In genomic region chr2:84618914-84619313, GRCm38 (mm10) we compare ENCODE assay signal across 11 mouse cellular contexts. TPM values are rescaled to one million over a fixed set of nuclear protein-coding genes. Genes with fewer than 3 reads are reported as not detected.
A peak's percentile ranks its signal among the peaks of the same experiment; 100 is the strongest.
DNase-seq lines count a peak whose midpoint lies in the region; ATAC-seq and TF ChIP-seq lines count a peak whose summit lies in the region.
"Had no signal": no experiment of that assay in that cellular context is flagged by ENCODE, and none has a peak within 500 bp of the region (broad histone marks: within the 10 kb centered on the region; RNA-seq: fewer than 3 reads in every experiment).

No protein-coding gene starts in this region.

- no peak overlapping the region for H3K9ac ChIP-seq in heart, embryonic 11.5 days (ENCODE audit: low read depth, low read length)
- 0 out of 2 replicates have a peak overlapping the region, but pooled peaks have one; percentile 4 for H3K9ac ChIP-seq in lung, postnatal 0 days (replicated peaks; ENCODE audit: low read depth)
- no peak overlapping the region for H3K9ac ChIP-seq in intestine, embryonic 14.5 days (ENCODE audit: low read length)
- H3K9ac ChIP-seq in stomach, embryonic 15.5 days = no peak overlapping the region

- H3K27ac ChIP-seq in heart, embryonic 11.5 days (ENCODE audit: low read depth, low read length) = peak overlapping the region; percentile 67
- H3K27ac ChIP-seq in lung, postnatal 0 days (ENCODE audit: low read length) = peak overlapping the region; percentile 64
- H3K27ac ChIP-seq in intestine, embryonic 14.5 days (ENCODE audit: low read depth) = peak overlapping the region; percentile 12; the same call in 1 of the 2 replicates
- peak overlapping the region; percentile 46 for H3K27ac ChIP-seq in stomach, embryonic 15.5 days
- no peak overlapping the region for H3K27ac ChIP-seq in cerebellum, adult 2 months (ENCODE audit: insufficient read depth, low read length)

- TF ChIP-seq CTCF in lung, postnatal 0 days (IDR thresholded peaks at IDR 0.05) = no peak
- no peak for TF ChIP-seq CTCF in cerebellum, adult 2 months (IDR thresholded peaks at IDR 0.05; ENCODE audit: borderline replicate concordance, insufficient read depth, low read depth, low read length)

- intact Hi-C loops in heart, postnatal 10 days (cut with DNase I) = loop anchor here (2.0 to 10.0 kb wide), 2 partner anchors 32 to 164 kb away; partner anchors contain the start of gene Ctnnd1

- no peaks in the 10 kb centered on the region for H3K9me3 ChIP-seq in heart, embryonic 11.5 days (replicated peaks; ENCODE audit: control insufficient read depth, low read length)
- H3K9me3 ChIP-seq in lung, postnatal 0 days (ENCODE audit: low read length) = no peaks in the 10 kb centered on the region
- H3K9me3 ChIP-seq in intestine, embryonic 14.5 days (ENCODE audit: control insufficient read depth, low read length) = no peaks in the 10 kb centered on the region
- H3K9me3 ChIP-seq in stomach, embryonic 15.5 days = no peaks in the 10 kb centered on the region

- DNase-seq in heart, postnatal 10 days = no peak
- no peak for DNase-seq in lung, postnatal 0 days (ENCODE audit: low spot score)
- no peak for DNase-seq in lung, postnatal 25 days (ENCODE audit: low spot score)
- DNase-seq in intestine, embryonic 14.5 days (ENCODE audit: low spot score) = no peak
- no peak for DNase-seq in cerebellum, adult 2 months
- no peak for DNase-seq in urinary bladder, postnatal 10 days (ENCODE audit: low spot score)
- DNase-seq: gastrocnemius, postnatal 25 days; layer of hippocampus, postnatal 36 days had no signal

- ATAC-seq in heart, embryonic 11.5 days (replicated peaks; ENCODE audit: insufficient number of reproducible peaks, low FRiP score, low TSS enrichment) = no peak
- ATAC-seq in lung, postnatal 0 days = 0 out of 2 replicates have a peak, but pooled peaks have one; percentile 13
- peak; percentile 74 for ATAC-seq in intestine, embryonic 14.5 days (replicated peaks; ENCODE audit: low FRiP score, low TSS enrichment, low read depth)
- ATAC-seq in stomach, embryonic 15.5 days (ENCODE audit: insufficient read depth, low FRiP score, low read depth) = peak; percentile 50

- peaks cover 26% of the 10 kb centered on the region for H3K4me1 ChIP-seq in heart, embryonic 11.5 days (ENCODE audit: control insufficient read depth, insufficient read depth, low read length)
- peaks cover 19% of the 10 kb centered on the region for H3K4me1 ChIP-seq in lung, postnatal 0 days (ENCODE audit: insufficient read depth, low read depth, low read length)
- no peaks in the 10 kb centered on the region; the same call in 1 of the 2 replicates for H3K4me1 ChIP-seq in intestine, embryonic 14.5 days (replicated peaks; ENCODE audit: control insufficient read depth, insufficient read depth, low read length)
- H3K4me1 ChIP-seq in stomach, embryonic 15.5 days = peaks cover 9% of the 10 kb centered on the region; the same call in 1 of the 2 replicates
- no peaks in the 10 kb centered on the region for H3K4me1 ChIP-seq in cerebellum, adult 2 months (ENCODE audit: control insufficient read depth, insufficient read depth, low read length)

- no peak overlapping the region for H3K4me3 ChIP-seq in heart, embryonic 11.5 days (ENCODE audit: low read depth, low read length)
- H3K4me3 ChIP-seq in lung, postnatal 0 days (ENCODE audit: low read depth, low read length) = no peak overlapping the region
- H3K4me3 ChIP-seq in intestine, embryonic 14.5 days (ENCODE audit: low read depth, low read length) = no peak overlapping the region
- H3K4me3 ChIP-seq in stomach, embryonic 15.5 days (replicated peaks) = no peak overlapping the region
- no peak overlapping the region for H3K4me3 ChIP-seq in cerebellum, adult 2 months (replicated peaks; ENCODE audit: insufficient read depth, low read depth, low read length)

- peak; percentile 26; the same call in 1 of the 2 replicates for TF ChIP-seq EP300 in lung, postnatal 0 days (IDR thresholded peaks at IDR 0.05)

- H3K27me3 ChIP-seq in heart, embryonic 11.5 days (ENCODE audit: control insufficient read depth, insufficient read depth, low read length) = no peaks in the 10 kb centered on the region
- no peaks in the 10 kb centered on the region for H3K27me3 ChIP-seq in lung, postnatal 0 days (replicated peaks; ENCODE audit: insufficient read depth, low read length)
- H3K27me3 ChIP-seq in intestine, embryonic 14.5 days (replicated peaks; ENCODE audit: control insufficient read depth, insufficient read depth, low read length) = no peaks in the 10 kb centered on the region
- no peaks in the 10 kb centered on the region for H3K27me3 ChIP-seq in stomach, embryonic 15.5 days (replicated peaks)
- H3K27me3 ChIP-seq in cerebellum, adult 2 months (ENCODE audit: control insufficient read depth, insufficient read depth, low read length) = no peaks in the 10 kb centered on the region

- WGBS in heart, embryonic 11.5 days (ENCODE audit: insufficient replicate concordance) = 52% methylated on average over 2 of the region's 2 CpGs
- 26% methylated on average over 2 of the region's 2 CpGs for WGBS in lung, postnatal 0 days
- WGBS in intestine, embryonic 14.5 days = 67% methylated on average over 2 of the region's 2 CpGs
- 64% methylated on average over 2 of the region's 2 CpGs for WGBS in stomach, embryonic 15.5 days
- WGBS in cerebellum, adult 2 months = 68% methylated on average over 2 of the region's 2 CpGs

- no peak for TF ChIP-seq POLR2A in cerebellum, adult 2 months (IDR thresholded peaks at IDR 0.05; ENCODE audit: borderline replicate concordance, insufficient read depth, low read length)

- no peak overlapping the region for H3K4me2 ChIP-seq in heart, embryonic 11.5 days
- no peak overlapping the region for H3K4me2 ChIP-seq in lung, postnatal 0 days (replicated peaks; ENCODE audit: low read depth, low read length)
- no peak overlapping the region for H3K4me2 ChIP-seq in intestine, embryonic 14.5 days (ENCODE audit: low read length)
- H3K4me2 ChIP-seq in stomach, embryonic 15.5 days = no peak overlapping the region

- H3K36me3 ChIP-seq in heart, embryonic 11.5 days (ENCODE audit: control insufficient read depth, insufficient read depth, low read length) = peaks cover 28% of the 10 kb centered on the region
- peaks cover 40% of the 10 kb centered on the region for H3K36me3 ChIP-seq in lung, postnatal 0 days (ENCODE audit: insufficient read depth, low read length)
- H3K36me3 ChIP-seq in intestine, embryonic 14.5 days (ENCODE audit: control insufficient read depth, insufficient read depth, low read length) = peaks cover 68% of the 10 kb centered on the region
- H3K36me3 ChIP-seq in stomach, embryonic 15.5 days = peaks cover 55% of the 10 kb centered on the region

RNA-seq across cellular contexts. Expression of gene Ctnnd1, which starts 31.7 kb away (rescaled TPM):
- 71.2 and 77.5 TPM in 2 replicates for polyA plus RNA-seq in heart, embryonic 11.5 days (2014; fragmentation: Nextera tagmentation; extraction: Ambion mirVana)
- total RNA-seq in heart, postnatal 10 days (2021) = 100 to 1,000 TPM; 126 to 129 TPM
- polyA plus RNA-seq in lung, postnatal 0 days (2015; fragmentation: Nextera tagmentation; extraction: Ambion mirVana) = 38.2 and 42.9 TPM in 2 replicates
- polyA plus RNA-seq in intestine, embryonic 14.5 days (2014; fragmentation: Nextera tagmentation; extraction: Ambion mirVana) = 59.5 and 64.6 TPM in 2 replicates
- 60.0 and 71.9 TPM in 2 replicates for polyA plus RNA-seq in stomach, embryonic 15.5 days (2015; fragmentation: Nextera tagmentation; extraction: Ambion mirVana)
- 34.4 and 35.9 TPM in 2 replicates for polyA plus RNA-seq in cerebellum, adult 2 months (2012; rRNA removed)

RNA-seq across cellular contexts. Expression of gene Btbd18, which starts 40.0 kb away (rescaled TPM):
- 0.14 and 0.20 TPM in 2 replicates for polyA plus RNA-seq in heart, embryonic 11.5 days (2014; fragmentation: Nextera tagmentation; extraction: Ambion mirVana)
- not detected for total RNA-seq in heart, postnatal 10 days (2021)
- 0.06 and 0.07 TPM in 2 replicates for polyA plus RNA-seq in lung, postnatal 0 days (2015; fragmentation: Nextera tagmentation; extraction: Ambion mirVana)
- 0.34 and 0.60 TPM in 2 replicates for polyA plus RNA-seq in intestine, embryonic 14.5 days (2014; fragmentation: Nextera tagmentation; extraction: Ambion mirVana)
- polyA plus RNA-seq in stomach, embryonic 15.5 days (2015; fragmentation: Nextera tagmentation; extraction: Ambion mirVana) = 0.18 and 0.22 TPM in 2 replicates
- polyA plus RNA-seq in cerebellum, adult 2 months (2012; rRNA removed) = not detected in 2 replicates
- total RNA-seq: gastrocnemius, postnatal 25 days; layer of hippocampus, postnatal 36 days had no signal
- polyA plus RNA-seq: embryonic facial prominence, embryonic 14.5 days had no signal

RNA-seq across cellular contexts. Expression of gene Selenoh, which starts 51.7 kb away (rescaled TPM):
- polyA plus RNA-seq in heart, embryonic 11.5 days (2014; fragmentation: Nextera tagmentation; extraction: Ambion mirVana) = 298 and 299 TPM in 2 replicates
- 10 to 100 TPM; 59.9 to 60.8 TPM for total RNA-seq in heart, postnatal 10 days (2021)
- polyA plus RNA-seq in lung, postnatal 0 days (2015; fragmentation: Nextera tagmentation; extraction: Ambion mirVana) = 94.3 and 102 TPM in 2 replicates
- 309 and 329 TPM in 2 replicates for polyA plus RNA-seq in intestine, embryonic 14.5 days (2014; fragmentation: Nextera tagmentation; extraction: Ambion mirVana)
- polyA plus RNA-seq in stomach, embryonic 15.5 days (2015; fragmentation: Nextera tagmentation; extraction: Ambion mirVana) = 221 and 237 TPM in 2 replicates
- polyA plus RNA-seq in cerebellum, adult 2 months (2012; rRNA removed) = 67.4 TPM in 2 replicates

RNA-seq across cellular contexts. Expression of gene Gm28635, which starts 58.9 kb away (rescaled TPM):
- not detected in 2 replicates for polyA plus RNA-seq in heart, embryonic 11.5 days (2014; fragmentation: Nextera tagmentation; extraction: Ambion mirVana)
- total RNA-seq in heart, postnatal 10 days (2021) = 10 to 100 TPM in 1 of 2 experiments, 1 to 10 TPM in 1; 9.6 to 11.7 TPM
- polyA plus RNA-seq in lung, postnatal 0 days (2015; fragmentation: Nextera tagmentation; extraction: Ambion mirVana) = not detected in 2 replicates
- polyA plus RNA-seq in intestine, embryonic 14.5 days (2014; fragmentation: Nextera tagmentation; extraction: Ambion mirVana) = not detected in 2 replicates
- polyA plus RNA-seq in stomach, embryonic 15.5 days (2015; fragmentation: Nextera tagmentation; extraction: Ambion mirVana) = not detected in 2 replicates
- 0.13 TPM in 1 of 2 replicates, not detected in the other for polyA plus RNA-seq in cerebellum, adult 2 months (2012; rRNA removed)
- polyA plus RNA-seq: embryonic facial prominence, embryonic 14.5 days had no signal

RNA-seq across cellular contexts. Expression of gene Med19, which starts 59.3 kb away (rescaled TPM):
- polyA plus RNA-seq in heart, embryonic 11.5 days (2014; fragmentation: Nextera tagmentation; extraction: Ambion mirVana) = 41.8 and 42.1 TPM in 2 replicates
- 10 to 100 TPM; 15.1 to 17.8 TPM for total RNA-seq in heart, postnatal 10 days (2021)
- 21.0 and 22.6 TPM in 2 replicates for polyA plus RNA-seq in lung, postnatal 0 days (2015; fragmentation: Nextera tagmentation; extraction: Ambion mirVana)
- 39.5 and 40.6 TPM in 2 replicates for polyA plus RNA-seq in intestine, embryonic 14.5 days (2014; fragmentation: Nextera tagmentation; extraction: Ambion mirVana)
- polyA plus RNA-seq in stomach, embryonic 15.5 days (2015; fragmentation: Nextera tagmentation; extraction: Ambion mirVana) = 31.1 and 34.5 TPM in 2 replicates
- polyA plus RNA-seq in cerebellum, adult 2 months (2012; rRNA removed) = 30.6 and 31.0 TPM in 2 replicates
